Mouse (Mus musculus) naive thymus-derived CD4-positive, alpha-beta T cell, adult 2 months (primary cell): ENCODE measurements around the gene Rundc3a.

ENCODE experiments used
- DNase-seq: peaks from one replicate; pipeline ENCODE4 v3.0.0-alpha.2; 2011; ENCODE audit warnings: low read depth

Gene Rundc3a

GRCm38 (mm10) chr11:102434816-102435705, 41.9 kb downstream of the Rundc3a start:
- no peak for DNase-seq

- DNase-seq = no peak
Measured at GRCm38 (mm10) chr11:102435754-102436470, 42.7 kb downstream of the Rundc3a start.

- DNase-seq = no peak
Measured at GRCm38 (mm10) chr11:102436471-102436790, 43.2 kb downstream of the Rundc3a start.

GRCm38 (mm10) chr11:102437120-102438061, 44.2 kb downstream of the Rundc3a start:
- peak; percentile 32 for DNase-seq

GRCm38 (mm10) chr11:102438212-102439092, 45.2 kb downstream of the Rundc3a start:
- DNase-seq = peak; percentile 72

GRCm38 (mm10) chr11:102439093-102440082, 46.2 kb downstream of the Rundc3a start:
- no peak for DNase-seq

- no peak for DNase-seq
Measured at GRCm38 (mm10) chr11:102440255-102440654, 47.1 kb downstream of the Rundc3a start.

- no peak for DNase-seq
Measured at GRCm38 (mm10) chr11:102441434-102441833, 48.2 kb downstream of the Rundc3a start.

GRCm38 (mm10) chr11:102442089-102442488, 48.9 kb downstream of the Rundc3a start:
- DNase-seq = no peak

- DNase-seq = no peak
Measured at GRCm38 (mm10) chr11:102443740-102444139, 50.5 kb downstream of the Rundc3a start.

- DNase-seq = no peak
Measured at GRCm38 (mm10) chr11:102444321-102444720, 51.1 kb downstream of the Rundc3a start.

- DNase-seq = no peak
Measured at GRCm38 (mm10) chr11:102444781-102445180, 51.6 kb downstream of the Rundc3a start.

- DNase-seq = no peak
Measured at GRCm38 (mm10) chr11:102445264-102445890, 52.2 kb downstream of the Rundc3a start.

- no peak for DNase-seq
Measured at GRCm38 (mm10) chr11:102445891-102446361, 52.7 kb downstream of the Rundc3a start.

GRCm38 (mm10) chr11:102446581-102447461, 53.6 kb downstream of the Rundc3a start:
- DNase-seq = peak; percentile 40

- DNase-seq = peak; percentile 79
Measured at GRCm38 (mm10) chr11:102447497-102447896, 54.3 kb downstream of the Rundc3a start, which contains the start of gene Fam171a2. Gene Fam171a2 (minus strand): TSS chr11:102447682.

GRCm38 (mm10) chr11:102448327-102448726, 55.1 kb downstream of the Rundc3a start:
- peak; percentile 13 for DNase-seq
